Mouse (Mus musculus) stomach, postnatal 0 days (tissue): Measurements from ENCODE around the gene Ska3.

Experiments used
- CTCF ChIP-seq: IDR thresholded peaks from 2 replicates; pipeline ENCODE4 v1.5.1; 2016; ENCODE audit warnings: antibody characterized with exemption, low read depth, mild to moderate bottlenecking, moderate library complexity
- EP300 ChIP-seq: optimal IDR thresholded peaks from 2 replicates; pipeline ENCODE3; 2016; ENCODE audit warnings: antibody characterized with exemption

DNA sequence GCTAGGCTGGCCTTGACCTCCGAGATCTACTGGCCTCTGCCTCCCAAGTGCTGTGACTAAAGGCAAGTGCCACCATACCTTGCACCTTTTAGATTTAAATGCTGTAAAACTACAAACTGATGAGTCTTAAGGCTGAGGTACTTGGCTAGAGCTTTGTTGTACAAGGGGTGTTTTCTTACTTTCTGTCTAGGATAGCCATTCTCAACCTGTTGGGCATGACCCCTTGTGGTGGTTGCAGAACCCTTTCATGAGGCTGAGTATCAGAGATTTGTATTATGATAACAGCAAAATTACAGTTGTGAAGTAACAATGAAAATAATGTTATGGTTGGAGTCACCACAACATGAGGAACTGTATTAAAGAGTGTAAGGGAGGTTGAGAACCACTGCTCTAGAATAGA is 1.3 kb upstream of the Ska3 start:
- TF ChIP-seq CTCF (peak; percentile 45), EP300 (no peak)
